Mouse (Mus musculus) neural tube, embryonic 15.5 days (tissue): Measurements from ENCODE around the gene Pola1. TPM values are rescaled to one million over a fixed set of nuclear protein-coding genes. Genes with fewer than 3 reads are reported as not detected.
A peak's percentile ranks its signal among the peaks of the same experiment; 100 is the strongest.

Experiments
- ATAC-seq: fragments of 200-750 bp; cut with Nextera tagmentation; 2 replicates; pipeline ENCODE4 v1.8.0; 2017; ENCODE audit warnings: mild to moderate bottlenecking, moderate TSS enrichment, moderate library complexity; ENCODE audit not compliant: low FRiP score
- H3K27ac ChIP-seq: fragments of 300-500 bp; sonication (generic); replicated peaks from 2 replicates; pipeline ENCODE4 v1.5.1; 2015; ENCODE audit warnings: mild to moderate bottlenecking, inconsistent platforms
- H3K27me3 ChIP-seq: fragments of 300-500 bp; sonication (generic); replicated peaks from 2 replicates; pipeline ENCODE4 v1.6.1; 2015; ENCODE audit warnings: inconsistent platforms
- H3K36me3 ChIP-seq: fragments of 300-500 bp; sonication (generic); 2 replicates; pipeline ENCODE4 v1.6.1; 2015; ENCODE audit warnings: inconsistent platforms
- H3K4me1 ChIP-seq: fragments of 300-500 bp; sonication (generic); 2 replicates; pipeline ENCODE4 v1.6.1; 2015; ENCODE audit warnings: inconsistent platforms
- H3K4me2 ChIP-seq: fragments of 300-500 bp; sonication (generic); 2 replicates; pipeline ENCODE4 v1.6.1; 2015; ENCODE audit warnings: inconsistent platforms, mild to moderate bottlenecking, moderate library complexity
- H3K4me3 ChIP-seq: fragments of 300-500 bp; sonication (generic); replicated peaks from 2 replicates; pipeline ENCODE4 v1.5.1; 2015; ENCODE audit warnings: mild to moderate bottlenecking, inconsistent platforms
- H3K9ac ChIP-seq: fragments of 300-500 bp; sonication (generic); replicated peaks from 2 replicates; pipeline ENCODE4 v1.6.1; 2015; ENCODE audit warnings: mild to moderate bottlenecking, inconsistent platforms
- H3K9me3 ChIP-seq: fragments of 300-500 bp; sonication (generic); replicated peaks from 2 replicates; pipeline ENCODE4 v1.6.1; 2016; ENCODE audit warnings: inconsistent platforms
- WGBS: fragments of 180-500 bp; shearing (Covaris S2); methylation state at CpG from one replicate; pipeline ENCODE4 v1.1.7; 2015; ENCODE audit warnings: mixed read lengths; 5-methylcytosine and 5-hydroxymethylcytosine counted together
- polyA plus RNA-seq: library from polyadenylated mRNA; unstranded; fragments of >200 nt; fragmentation: Nextera tagmentation; extraction: Ambion mirVana; gene quantifications from 2 replicates; pipeline ENCODE4 v1.2.1, GENCODE M21; 2015

Pola1 gene
- polyA plus RNA-seq, 1 experiment from 2014 or later, result 4.8 TPM

DNA sequence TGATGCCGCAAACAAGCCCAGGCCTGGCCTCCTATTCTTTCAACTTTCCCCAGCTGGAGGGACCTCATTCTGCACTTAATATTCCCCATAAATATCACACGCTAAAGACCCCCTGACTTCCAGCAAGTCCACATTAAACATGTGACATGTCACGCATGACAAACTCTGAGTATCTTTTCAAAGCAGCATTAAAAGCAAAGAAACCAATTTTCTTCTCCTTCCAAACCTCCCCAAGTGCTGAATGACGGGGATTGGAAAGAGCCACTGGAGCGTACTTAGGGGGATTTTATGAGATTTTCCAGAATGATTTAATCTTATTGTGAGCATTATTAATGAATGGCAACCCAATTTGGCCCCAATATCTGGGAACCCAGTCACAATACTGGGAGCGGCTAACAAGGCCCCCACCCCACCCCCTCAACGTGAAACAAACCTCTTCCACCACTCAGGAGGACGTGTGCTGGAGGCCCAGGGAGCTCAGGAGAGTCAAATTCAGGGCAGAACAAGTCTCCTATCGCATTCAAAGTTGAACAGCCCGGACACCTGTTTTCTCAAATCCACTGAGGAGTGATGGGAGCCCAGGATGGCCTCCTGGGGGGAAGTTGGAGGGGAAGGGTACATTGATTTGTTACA lies 331.7 kb downstream of the Pola1 start:
- 17% methylated on average over 10 of the region's 10 CpGs for WGBS
- Histone ChIP-seq H3K4me1 (0 out of 2 replicates have a peak, but pooled peaks cover 9% of the 10 kb centered on the region), H3K36me3 (no peaks in the 10 kb centered on the region), H3K9ac (no peak overlapping the region), H3K4me3 (no peak overlapping the region), H3K27me3 (peaks cover 64% of the 10 kb centered on the region), H3K9me3 (no peaks in the 10 kb centered on the region), H3K4me2 (no peak overlapping the region), H3K27ac (no peak overlapping the region)
- ATAC-seq, result no peak

DNA sequence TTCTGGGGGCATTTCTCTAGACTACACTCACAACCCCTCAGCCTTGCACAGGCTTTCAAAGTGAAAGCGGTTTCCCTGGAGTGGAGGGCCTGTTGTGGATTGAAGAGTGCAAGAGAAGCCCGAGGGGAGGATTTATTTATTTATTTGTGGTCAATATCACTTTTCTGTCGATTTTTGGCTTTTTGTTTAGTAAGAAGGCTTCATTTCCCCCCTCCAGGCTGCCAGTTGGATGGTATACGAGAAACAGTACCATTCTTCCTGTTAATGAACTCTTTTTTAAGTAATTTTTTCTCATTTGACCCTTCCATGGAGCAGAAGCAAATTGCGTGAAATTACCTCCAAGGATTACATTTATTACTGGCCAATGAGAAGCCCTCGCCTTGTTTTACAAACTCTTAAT lies 332.2 kb downstream of the Pola1 start:
- no peak overlapping the region for H3K27ac ChIP-seq
- peaks cover 69% of the 10 kb centered on the region for H3K27me3 ChIP-seq
- 0 out of 2 replicates have a peak, but pooled peaks cover 9% of the 10 kb centered on the region for H3K4me1 ChIP-seq
- no peak overlapping the region for H3K4me3 ChIP-seq
- no peaks in the 10 kb centered on the region for H3K36me3 ChIP-seq
- no peaks in the 10 kb centered on the region for H3K9me3 ChIP-seq
- H3K9ac ChIP-seq, result no peak overlapping the region
- ATAC-seq, result no peak
- H3K4me2 ChIP-seq, result no peak overlapping the region
- 18% methylated on average over 6 of the region's 6 CpGs for WGBS

DNA sequence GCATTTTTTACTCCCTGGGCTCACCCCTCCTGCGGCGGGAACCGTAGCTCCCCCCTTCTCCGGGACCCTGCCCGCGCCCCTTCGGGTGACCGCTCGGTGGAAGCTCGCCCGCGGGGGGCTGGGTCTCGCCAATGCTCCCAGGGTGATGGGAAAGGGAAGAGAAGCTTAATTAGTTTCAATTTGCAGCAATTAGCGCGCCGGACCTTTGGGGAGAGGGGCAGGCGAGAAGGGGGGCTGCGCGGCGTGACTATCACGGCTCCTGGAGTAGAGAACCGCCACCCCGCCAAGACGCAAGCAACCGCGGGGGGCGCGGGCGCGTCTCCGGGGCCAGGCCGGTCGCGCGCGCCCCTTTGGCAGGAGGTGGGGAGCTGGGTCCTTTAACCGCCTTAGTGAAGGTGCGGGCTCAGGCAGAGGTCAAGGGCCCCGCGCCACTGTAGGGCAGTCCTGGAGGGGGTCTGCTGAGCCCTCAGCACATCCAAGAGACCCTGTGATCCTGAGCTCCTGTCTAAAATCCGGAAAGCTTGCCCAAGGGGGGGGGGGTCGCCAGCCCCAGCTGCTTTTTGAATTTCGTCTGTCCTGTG lies 332.8 kb downstream of the Pola1 start:
- peak overlapping the region; percentile 42 for H3K4me2 ChIP-seq
- 15% methylated on average over 43 of the region's 43 CpGs for WGBS
- H3K27ac ChIP-seq, result no peak overlapping the region
- no peaks in the 10 kb centered on the region for H3K36me3 ChIP-seq
- H3K4me3 ChIP-seq, result no peak overlapping the region
- 0 out of 2 replicates have a peak, but pooled peaks cover 9% of the 10 kb centered on the region for H3K4me1 ChIP-seq
- no peaks in the 10 kb centered on the region for H3K9me3 ChIP-seq
- ATAC-seq, result no peak
- no peak overlapping the region for H3K9ac ChIP-seq
- peaks cover 72% of the 10 kb centered on the region for H3K27me3 ChIP-seq

DNA sequence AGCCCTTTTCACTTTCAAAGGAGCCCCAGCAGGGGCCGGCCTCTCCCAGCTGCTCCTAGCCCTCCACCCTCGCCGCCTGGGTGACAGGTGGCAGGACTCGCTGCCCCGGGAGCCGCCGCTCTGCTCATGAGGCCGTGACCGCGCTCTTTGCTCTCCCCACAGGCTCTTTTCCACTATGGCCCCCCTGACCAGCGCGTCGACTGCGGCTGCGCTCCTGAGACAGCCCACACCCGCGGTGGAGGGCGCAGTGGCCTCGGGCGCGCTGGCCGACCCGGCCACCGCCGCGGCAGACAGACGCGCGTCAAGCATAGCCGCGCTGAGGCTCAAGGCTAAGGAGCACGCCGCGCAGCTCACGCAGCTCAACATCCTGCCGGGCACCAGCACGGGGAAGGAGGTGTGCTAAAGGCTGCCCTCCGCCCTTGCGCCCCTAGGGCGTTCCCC lies 334.9 kb downstream of the Pola1 start:
- Histone ChIP-seq H3K4me2 (peak overlapping the region; percentile 41), H3K4me3 (peak overlapping the region; percentile 18; the same call in 1 of the 2 replicates), H3K27me3 (peaks cover 76% of the 10 kb centered on the region), H3K27ac (no peak overlapping the region), H3K36me3 (no peaks in the 10 kb centered on the region), H3K4me1 (0 out of 2 replicates have a peak, but pooled peaks cover 9% of the 10 kb centered on the region), H3K9ac (no peak overlapping the region), H3K9me3 (no peaks in the 10 kb centered on the region)
- ATAC-seq, result peak; percentile 25; the same call in 1 of the 2 replicates
- 23% methylated on average over 40 of the region's 40 CpGs for WGBS

DNA sequence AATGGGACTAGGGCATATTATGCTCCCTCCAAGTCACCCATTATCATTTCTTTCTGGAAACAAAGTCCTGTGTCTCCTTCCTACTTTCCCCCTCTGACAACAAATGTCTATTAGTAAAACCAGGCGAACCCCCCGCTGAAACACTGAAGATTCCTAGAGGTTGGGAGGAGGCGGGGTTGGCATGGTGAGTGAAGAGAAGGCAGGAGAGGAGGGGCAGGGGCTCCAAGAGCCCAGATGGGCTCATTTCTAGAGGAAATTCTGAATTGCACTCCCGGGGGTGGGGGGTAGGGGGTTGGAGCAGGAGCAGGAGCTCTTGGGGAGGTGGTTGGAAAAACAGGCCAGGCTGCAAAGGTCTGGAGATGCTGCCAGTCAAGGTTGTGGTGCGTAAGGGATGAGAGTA lies 336.1 kb downstream of the Pola1 start:
- no peaks in the 10 kb centered on the region for H3K9me3 ChIP-seq
- H3K4me1 ChIP-seq, result 0 out of 2 replicates have a peak, but pooled peaks cover 9% of the 10 kb centered on the region
- H3K36me3 ChIP-seq, result no peaks in the 10 kb centered on the region
- no peak overlapping the region for H3K27ac ChIP-seq
- peaks cover 69% of the 10 kb centered on the region for H3K27me3 ChIP-seq
- H3K4me2 ChIP-seq, result no peak overlapping the region
- 27% methylated on average over 5 of the region's 5 CpGs for WGBS
- no peak overlapping the region for H3K4me3 ChIP-seq
- ATAC-seq, result no peak
- no peak overlapping the region for H3K9ac ChIP-seq

DNA sequence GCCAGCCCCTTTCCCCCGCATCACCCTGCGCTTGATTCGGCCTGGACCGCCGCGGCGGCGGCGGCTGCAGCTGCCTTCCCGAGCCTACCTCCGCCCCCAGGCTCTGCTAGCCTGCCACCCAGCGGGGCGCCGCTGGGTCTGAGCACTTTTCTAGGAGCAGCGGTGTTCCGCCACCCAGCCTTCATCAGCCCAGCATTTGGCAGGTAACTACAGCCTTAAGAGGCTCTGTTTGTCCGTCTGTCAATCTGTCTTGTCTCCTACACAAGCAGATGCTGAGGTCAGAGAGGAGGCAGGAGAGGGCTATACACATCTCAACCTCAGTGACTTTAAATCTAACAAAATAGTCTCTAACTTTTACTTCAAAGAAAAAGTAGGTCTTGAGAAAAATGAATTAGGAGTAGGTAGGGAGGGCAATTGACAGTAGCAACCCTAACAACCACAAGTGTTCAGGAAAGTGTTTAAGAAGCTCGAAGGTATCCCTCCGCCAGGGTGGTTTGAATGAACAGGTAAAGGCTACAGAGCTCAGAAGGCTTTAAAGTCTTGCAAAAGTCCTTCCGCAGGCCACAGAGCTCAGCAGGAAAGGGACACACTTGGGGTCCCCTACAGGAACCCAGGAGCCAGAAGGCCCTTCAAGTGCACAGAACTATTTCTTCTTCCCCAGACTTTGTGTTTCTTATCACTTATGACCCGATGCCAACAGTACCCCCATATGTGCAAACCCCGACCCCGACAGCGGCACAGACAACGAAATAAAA lies 337.0 kb downstream of the Pola1 start:
- ATAC-seq, result no peak
- Histone ChIP-seq H3K4me3 (no peak overlapping the region), H3K4me2 (no peak overlapping the region), H3K36me3 (no peaks in the 10 kb centered on the region), H3K9ac (no peak overlapping the region), H3K4me1 (0 out of 2 replicates have a peak, but pooled peaks cover 9% of the 10 kb centered on the region), H3K9me3 (no peaks in the 10 kb centered on the region), H3K27me3 (peaks cover 62% of the 10 kb centered on the region), H3K27ac (no peak overlapping the region)
- WGBS, result 20% methylated on average over 25 of the region's 25 CpGs

DNA sequence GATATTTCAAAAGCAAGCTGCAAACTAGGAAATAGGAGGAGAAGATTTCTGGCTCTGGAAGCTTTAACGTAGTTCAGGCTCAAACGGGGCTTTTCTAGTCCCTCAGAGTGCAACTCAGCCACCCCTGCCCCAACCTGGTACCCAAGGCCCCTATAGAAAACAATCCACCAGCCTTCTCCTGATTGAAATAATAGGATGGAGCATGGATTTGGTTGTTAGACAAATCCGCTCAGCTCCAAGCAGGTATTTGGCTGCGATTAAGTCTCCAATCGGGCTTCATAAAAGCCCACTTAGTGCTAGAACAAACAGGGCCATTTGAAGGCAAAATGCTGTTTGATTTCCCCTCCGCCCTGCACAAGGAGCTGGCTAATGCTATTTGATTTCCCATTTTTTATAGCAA lies 339.9 kb downstream of the Pola1 start:
- H3K36me3 ChIP-seq, result no peaks in the 10 kb centered on the region
- no peak overlapping the region for H3K4me3 ChIP-seq
- H3K4me1 ChIP-seq, result peaks cover 12% of the 10 kb centered on the region
- no peak overlapping the region for H3K9ac ChIP-seq
- WGBS, result 25% methylated on average over 6 of the region's 6 CpGs
- H3K9me3 ChIP-seq, result no peaks in the 10 kb centered on the region
- H3K4me2 ChIP-seq, result no peak overlapping the region
- peaks cover 62% of the 10 kb centered on the region for H3K27me3 ChIP-seq
- no peak for ATAC-seq
- H3K27ac ChIP-seq, result no peak overlapping the region

DNA sequence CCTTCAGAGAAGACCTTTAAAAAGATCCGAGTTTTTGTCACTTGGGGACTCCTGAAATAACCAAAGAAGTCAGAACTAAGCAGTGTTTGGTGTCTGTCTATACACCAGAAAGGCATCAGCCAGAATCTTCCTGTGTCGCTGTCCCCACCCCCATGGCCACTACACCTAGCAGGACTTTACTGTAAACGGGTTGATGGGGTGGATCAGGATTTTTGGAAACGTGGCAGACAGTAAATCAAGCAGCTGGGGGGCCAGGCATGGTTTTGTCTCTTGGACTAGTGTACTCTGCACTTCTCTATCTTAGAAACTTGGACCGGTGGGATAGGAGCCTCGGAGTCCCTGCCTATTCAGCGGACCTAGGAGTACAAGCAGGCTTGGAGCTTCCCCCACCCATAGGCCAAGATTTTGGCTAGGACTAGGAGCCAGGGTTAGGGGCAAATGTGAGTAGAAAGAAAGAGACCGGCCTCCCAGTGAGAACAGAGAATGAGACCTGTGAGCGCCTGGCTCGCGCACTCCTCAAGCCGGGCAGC lies 342.0 kb downstream of the Pola1 start:
- no peak overlapping the region for H3K4me3 ChIP-seq
- H3K4me1 ChIP-seq, result peaks cover 11% of the 10 kb centered on the region
- H3K9me3 ChIP-seq, result no peaks in the 10 kb centered on the region
- 11% methylated on average over 12 of the region's 12 CpGs for WGBS
- peaks cover 67% of the 10 kb centered on the region for H3K27me3 ChIP-seq
- no peak overlapping the region for H3K27ac ChIP-seq
- ATAC-seq, result no peak
- no peak overlapping the region for H3K9ac ChIP-seq
- no peak overlapping the region for H3K4me2 ChIP-seq
- no peaks in the 10 kb centered on the region for H3K36me3 ChIP-seq

DNA sequence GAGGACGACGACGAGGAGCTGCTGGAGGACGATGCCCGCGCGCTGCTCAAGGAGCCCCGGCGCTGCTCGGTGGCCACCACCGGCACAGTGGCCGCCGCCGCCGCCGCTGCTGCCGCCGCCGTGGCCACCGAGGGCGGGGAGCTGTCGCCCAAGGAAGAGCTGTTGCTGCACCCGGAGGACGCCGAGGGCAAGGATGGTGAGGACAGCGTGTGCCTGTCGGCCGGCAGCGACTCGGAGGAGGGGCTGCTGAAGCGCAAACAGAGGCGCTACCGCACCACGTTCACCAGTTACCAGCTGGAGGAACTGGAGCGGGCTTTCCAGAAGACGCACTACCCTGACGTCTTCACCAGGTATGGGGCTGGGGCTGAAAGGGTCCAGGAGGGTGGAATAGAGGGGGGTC lies 342.9 kb downstream of the Pola1 start:
- Histone ChIP-seq H3K4me1 (peaks cover 11% of the 10 kb centered on the region), H3K9ac (no peak overlapping the region), H3K36me3 (no peaks in the 10 kb centered on the region), H3K9me3 (no peaks in the 10 kb centered on the region), H3K4me3 (peak overlapping the region; percentile 32), H3K27me3 (peaks cover 64% of the 10 kb centered on the region), H3K4me2 (peak overlapping the region; percentile 59), H3K27ac (no peak overlapping the region)
- 0 out of 2 replicates have a peak, but pooled peaks have one; percentile 26 for ATAC-seq
- WGBS, result 12% methylated on average over 30 of the region's 37 CpGs

DNA sequence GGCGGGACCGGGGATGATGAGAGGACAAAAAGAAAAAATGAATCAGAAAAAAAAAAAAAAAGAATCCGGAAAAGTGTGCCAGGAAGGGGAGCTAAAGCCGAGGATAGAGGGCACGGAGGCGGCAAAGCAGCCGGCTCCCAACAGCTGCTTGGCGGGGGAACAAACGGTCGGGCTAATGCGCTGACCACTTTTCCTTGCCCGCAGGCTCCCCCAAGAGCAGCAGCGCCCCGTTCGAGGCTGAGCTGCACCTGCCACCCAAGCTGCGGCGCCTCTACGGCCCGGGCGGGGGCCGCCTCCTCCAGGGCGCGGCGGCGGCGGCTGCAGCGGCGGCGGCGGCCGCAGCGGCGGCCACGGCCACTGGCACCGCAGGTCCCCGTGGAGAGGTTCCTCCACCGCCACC lies 343.6 kb downstream of the Pola1 start:
- H3K36me3 ChIP-seq, result no peaks in the 10 kb centered on the region
- peaks cover 11% of the 10 kb centered on the region for H3K4me1 ChIP-seq
- no peak overlapping the region for H3K9ac ChIP-seq
- ATAC-seq, result no peak
- H3K4me2 ChIP-seq, result peak overlapping the region; percentile 59
- H3K4me3 ChIP-seq, result peak overlapping the region; percentile 32
- no peak overlapping the region for H3K27ac ChIP-seq
- no peaks in the 10 kb centered on the region for H3K9me3 ChIP-seq
- 21% methylated on average over 17 of the region's 37 CpGs for WGBS
- H3K27me3 ChIP-seq, result peaks cover 57% of the 10 kb centered on the region

DNA sequence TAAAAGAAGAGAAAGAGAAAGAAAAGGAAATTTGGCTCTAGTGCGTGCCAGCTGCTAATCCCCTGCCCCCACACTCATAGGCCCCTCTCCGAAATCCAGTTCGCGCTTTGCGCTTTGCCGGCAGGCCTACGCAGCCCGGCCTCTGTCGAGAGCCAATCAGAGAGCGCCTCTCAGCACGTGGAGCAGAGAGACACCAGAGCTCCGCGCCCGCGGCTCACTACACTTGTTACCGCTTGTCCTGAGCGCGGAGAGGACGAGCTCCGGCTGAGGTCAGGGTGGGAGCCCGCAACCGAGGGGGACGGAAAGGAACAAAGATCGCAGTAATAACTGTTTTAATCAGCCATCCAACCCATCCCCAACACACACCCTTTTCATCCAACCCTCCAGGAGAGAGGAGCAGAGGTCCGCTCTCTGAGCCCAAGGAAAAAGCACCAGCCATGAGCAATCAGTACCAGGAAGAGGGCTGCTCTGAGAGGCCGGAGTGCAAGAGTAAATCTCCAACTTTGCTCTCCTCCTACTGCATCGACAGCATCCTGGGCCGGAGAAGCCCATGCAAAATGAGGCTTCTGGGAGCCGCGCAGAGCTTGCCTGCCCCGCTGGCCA lies 345.6 kb downstream of the Pola1 start, which contains the start of gene Arx:
TSS of gene Arx (plus strand) at position 155 of the 603 bp plus-strand sequence.
- peaks cover 11% of the 10 kb centered on the region for H3K4me1 ChIP-seq
- WGBS, result 18% methylated on average over 31 of the region's 31 CpGs
- H3K4me3 ChIP-seq, result peak within 1 kb of the TSS; percentile 19
- H3K9me3 ChIP-seq, result no peaks in the 10 kb centered on the region
- H3K9ac ChIP-seq, result no peak within 1 kb of the TSS
- ATAC-seq, result peak; percentile 88
- H3K27ac ChIP-seq, result no peak within 1 kb of the TSS
- peaks cover 58% of the 10 kb centered on the region for H3K27me3 ChIP-seq
- H3K36me3 ChIP-seq, result no peaks in the 10 kb centered on the region
- H3K4me2 ChIP-seq, result peak within 1 kb of the TSS; percentile 47
